Mouse (Mus musculus) MEL (cell line): ENCODE measurements around the gene Nmd3.

ENCODE experiments used
- CHD1 ChIP-seq: IDR thresholded peaks from 2 replicates; pipeline ENCODE4 v1.6.1; 2012; ENCODE audit warnings: low read depth, mild to moderate bottlenecking, inconsistent platforms, low read length, improper control_type of control experiment
- CTCF ChIP-seq, 3 experiments: IDR thresholded peaks in 2 of 3; conservative IDR thresholded peaks in 1 of 3; 2 replicates each; pipeline ENCODE4 v1.5.1; 2011 to 2012; ENCODE audit warnings: low read length in 3 of 3, low read depth in 2 of 3, mild to moderate bottlenecking in 2 of 3, improper control_type of control experiment in 1 of 3, inconsistent platforms in 1 of 3, mixed read lengths in 1 of 3, moderate library complexity in 1 of 3; ENCODE audit not compliant: control insufficient read depth in 1 of 3, insufficient read depth in 1 of 3, poor library complexity in 1 of 3, severe bottlenecking in 1 of 3
- E2F4 ChIP-seq: IDR thresholded peaks from 2 replicates; pipeline ENCODE4 v1.6.1; 2011; ENCODE audit warnings: low read depth, low read length, improper control_type of control experiment, borderline replicate concordance
- GATA1 ChIP-seq: IDR thresholded peaks from 2 replicates; pipeline ENCODE4 v1.6.1; 2011; ENCODE audit warnings: low read depth, low read length, improper control_type of control experiment
- MAX ChIP-seq: IDR thresholded peaks from 2 replicates; pipeline ENCODE4 v1.6.1; 2011; ENCODE audit warnings: low read length, improper control_type of control experiment
- MXI1 ChIP-seq: IDR thresholded peaks from 2 replicates; pipeline ENCODE4 v1.6.1; 2011; ENCODE audit warnings: mild to moderate bottlenecking, low read depth, low read length, improper control_type of control experiment
- POLR2A ChIP-seq, 2 experiments: IDR thresholded peaks; 2 replicates each; pipeline ENCODE4 v1.6.1; 2011 to 2012; ENCODE audit warnings: low read length in 2 of 2, mild to moderate bottlenecking in 2 of 2, control low read depth in 1 of 2, improper control_type of control experiment in 1 of 2, low read depth in 1 of 2, moderate library complexity in 1 of 2; ENCODE audit not compliant: control insufficient read depth in 1 of 2, insufficient read depth in 1 of 2, poor library complexity in 1 of 2
- RAD21 ChIP-seq: IDR thresholded peaks from 2 replicates; pipeline ENCODE4 v1.6.1; 2011; ENCODE audit warnings: mild to moderate bottlenecking, low read depth, low read length, improper control_type of control experiment
- SMC3 ChIP-seq: IDR thresholded peaks from 2 replicates; pipeline ENCODE4 v1.6.1; 2011; ENCODE audit warnings: low read depth, low read length, improper control_type of control experiment
- TAL1 ChIP-seq: IDR thresholded peaks from 2 replicates; pipeline ENCODE4 v1.6.1; 2012; ENCODE audit warnings: mild to moderate bottlenecking, inconsistent platforms, low read length, moderate library complexity, mixed read lengths
- TBP ChIP-seq: IDR thresholded peaks from 2 replicates; pipeline ENCODE4 v1.8.0; 2011; ENCODE audit warnings: low read depth, low read length, improper control_type of control experiment
- USF1 ChIP-seq: IDR thresholded peaks from 2 replicates; pipeline ENCODE4 v1.6.1; 2014; ENCODE audit warnings: low read depth, mild to moderate bottlenecking, inconsistent platforms, low read length, improper control_type of control experiment, moderate library complexity

DNA sequence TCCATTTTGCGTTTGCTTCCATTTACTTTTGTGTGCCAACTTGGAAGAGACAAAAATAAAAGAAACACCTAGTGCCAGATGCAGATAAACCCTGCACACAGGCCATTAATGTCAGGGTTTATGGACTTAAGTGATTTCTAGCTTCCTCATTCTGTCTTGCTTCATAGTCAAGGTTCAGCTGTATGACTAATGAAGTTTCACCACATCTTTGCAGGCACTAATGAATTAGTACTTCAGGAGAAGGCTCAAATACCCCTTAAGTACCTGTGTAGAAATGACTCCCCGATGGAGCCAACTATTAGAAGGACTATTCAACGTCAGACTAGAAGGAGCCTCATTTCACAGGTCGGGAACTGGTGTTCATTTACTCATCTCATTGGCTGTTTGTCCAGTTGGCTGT is 51.6 kb downstream of the Nmd3 start:
- no peak for TF ChIP-seq RAD21
- TF ChIP-seq POLR2A (IDR thresholded peaks at IDR 0.05; ENCODE audit: control insufficient read depth in 1 of 2, insufficient read depth in 1 of 2, low read depth in 1 of 2, low read length in 2 of 2, poor library complexity in 1 of 2): no peak
- no peak for TF ChIP-seq SMC3
- no peak for TF ChIP-seq CHD1
- no peak for TF ChIP-seq USF1
- TF ChIP-seq CTCF (IDR thresholded peaks at IDR 0.05 in 2 of 3, conservative IDR thresholded peaks at IDR 0.05 in 1 of 3; ENCODE audit: control insufficient read depth in 1 of 3, insufficient read depth in 1 of 3, low read depth in 2 of 3, low read length in 3 of 3, poor library complexity in 1 of 3, severe bottlenecking in 1 of 3): no peak
- no peak for TF ChIP-seq TAL1
- no peak for TF ChIP-seq GATA1
- TF ChIP-seq MAX: no peak
- TF ChIP-seq E2F4: no peak
- no peak for TF ChIP-seq MXI1
- no peak for TF ChIP-seq TBP
